Mouse (Mus musculus): ENCODE results near the gene Defb26.

The Defb26 gene

DNA sequence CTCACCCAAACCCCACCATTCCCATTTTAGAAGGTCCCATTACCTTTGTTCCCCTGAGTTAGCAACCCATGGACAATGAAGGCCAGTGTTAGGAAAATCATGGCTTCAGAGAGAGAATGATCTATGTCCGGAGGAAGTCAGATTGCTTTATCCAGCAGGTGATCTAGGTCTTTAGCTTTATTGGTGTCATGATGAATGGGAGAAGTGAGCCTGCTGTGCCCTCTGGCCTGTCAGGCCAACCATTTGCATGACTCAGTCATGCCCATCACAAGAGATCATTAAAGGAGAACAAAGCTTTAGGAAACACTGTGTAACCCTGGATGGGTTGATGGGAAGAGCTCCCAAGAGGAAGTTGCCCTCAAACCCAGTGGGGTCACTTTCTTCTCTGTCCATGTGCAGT lies at the start of gene Defb26:
Gene Defb26, minus strand, starts transcription at position 101 of the 400 bp plus-strand sequence.
- no peak for DNase-seq (ENCODE audit: low read depth, low spot score)

DNA sequence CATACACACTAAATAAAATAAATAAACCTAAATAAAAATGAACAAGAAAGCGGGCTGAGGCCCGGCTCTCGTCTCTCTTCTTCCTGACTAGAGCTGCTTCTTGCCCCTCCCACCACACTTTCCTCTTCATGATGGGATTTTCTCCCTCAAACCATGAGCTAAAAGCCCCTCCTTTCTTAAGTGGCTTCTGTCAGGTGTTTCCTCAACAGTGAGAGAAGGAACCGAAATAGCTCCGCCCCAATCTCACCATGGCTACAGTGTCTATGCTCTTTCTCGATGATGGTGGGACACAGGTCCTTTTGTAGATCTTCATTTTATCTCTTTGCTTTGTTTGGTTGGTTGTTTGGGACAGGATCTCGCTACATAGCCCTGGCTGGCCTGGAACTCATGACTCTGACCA lies 45.2 kb upstream of the Defb26 start:
- DNase-seq (ENCODE audit: low read depth, low spot score): no peak

GRCm38 (mm10) chr2:152553774-152554423 lies 42.4 kb upstream of the Defb26 start:
- DNase-seq (ENCODE audit: low read depth, low spot score): peak; percentile 75

DNA sequence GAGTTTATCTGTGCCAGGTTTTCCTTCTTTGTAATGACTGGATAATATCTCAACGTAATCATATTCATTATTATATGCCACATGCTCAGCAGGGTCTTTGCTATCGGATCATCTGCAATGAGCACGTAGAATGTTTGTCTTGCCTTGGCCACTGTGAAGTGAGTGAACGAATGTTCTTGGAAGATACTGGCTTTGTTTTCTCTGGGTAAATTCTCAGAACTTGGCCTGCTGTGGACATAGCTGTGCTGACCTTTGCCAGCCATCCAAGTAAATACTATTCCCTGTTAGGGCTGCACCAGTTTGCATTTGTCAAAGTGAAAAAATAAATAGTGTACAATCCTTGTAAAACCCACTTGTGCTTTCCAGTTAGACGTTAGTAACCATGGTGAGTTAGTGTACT lies 36.6 kb upstream of the Defb26 start:
- no peak for DNase-seq (ENCODE audit: low read depth, low spot score)

- peak; percentile 83 for DNase-seq (ENCODE audit: low read depth, low spot score)
Measured at GRCm38 (mm10) chr2:152544691-152545090, 33.2 kb upstream of the Defb26 start.

DNA sequence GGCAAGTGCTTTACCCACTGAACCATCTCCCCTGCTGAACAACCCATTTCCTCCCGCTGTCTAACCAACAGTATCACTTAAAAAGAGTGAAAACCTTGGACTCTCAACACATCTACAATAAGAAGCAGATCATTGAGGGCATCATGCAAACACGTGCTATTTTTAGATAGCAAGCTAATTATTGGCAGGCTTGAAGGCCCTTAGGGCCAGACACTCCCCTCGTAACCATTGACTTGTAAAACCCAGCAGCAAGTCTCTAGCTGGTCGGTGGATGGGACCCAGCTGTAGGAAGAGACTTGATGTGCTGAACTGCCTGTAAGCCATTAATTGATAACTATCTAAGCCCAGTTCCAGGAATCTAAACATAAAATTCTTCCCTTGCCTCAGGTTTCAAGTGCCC lies 32.0 kb upstream of the Defb26 start:
- no peak for DNase-seq (ENCODE audit: low read depth, low spot score)

- peak; percentile 36 for DNase-seq (ENCODE audit: low read depth, low spot score)
Measured at GRCm38 (mm10) chr2:152542897-152543296, 31.4 kb upstream of the Defb26 start.

- DNase-seq (ENCODE audit: low read depth, low spot score): no peak
Measured at GRCm38 (mm10) chr2:152541979-152542378, 30.5 kb upstream of the Defb26 start.

DNA sequence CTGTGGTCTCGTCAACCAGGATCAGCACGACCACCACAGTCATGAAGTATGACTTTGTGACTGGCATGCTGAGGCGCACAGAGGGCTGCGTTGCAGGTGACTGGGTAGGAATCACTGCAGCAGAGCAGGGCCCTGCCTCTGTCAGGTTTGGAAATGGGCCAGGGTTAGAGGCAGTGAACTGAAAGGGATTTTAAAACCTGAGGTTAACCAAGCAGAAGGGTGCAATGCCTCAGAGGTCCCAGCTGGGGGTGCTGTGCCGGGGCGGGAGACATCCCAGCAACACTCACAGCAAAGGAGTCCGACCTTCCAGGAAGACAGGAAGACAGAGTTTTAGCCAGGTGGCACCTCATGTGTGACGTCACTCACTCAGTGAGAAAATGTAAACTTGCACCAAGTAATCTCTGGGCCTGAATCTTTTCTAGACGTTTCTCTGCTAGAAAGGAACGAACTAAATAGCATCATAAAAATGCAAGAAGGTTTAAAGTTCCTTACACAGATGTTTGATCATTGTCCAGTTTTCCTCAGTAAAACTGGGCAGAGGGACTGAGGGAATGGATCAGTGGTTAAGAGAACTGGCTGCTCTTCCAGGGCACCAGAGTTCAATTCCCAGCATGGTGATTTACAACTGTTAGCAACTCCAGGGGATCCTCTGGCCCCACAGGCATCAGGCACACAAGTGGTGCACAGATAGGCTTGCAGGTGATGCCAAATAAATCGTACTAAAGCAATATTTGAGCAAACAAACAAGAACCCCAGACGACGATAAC lies 28.6 kb upstream of the Defb26 start, which contains the start of gene Defb29:
Gene Defb29, minus strand, starts transcription at position 155 of the 767 bp plus-strand sequence.
- peak; percentile 76 for DNase-seq (ENCODE audit: low read depth, low spot score)

DNA sequence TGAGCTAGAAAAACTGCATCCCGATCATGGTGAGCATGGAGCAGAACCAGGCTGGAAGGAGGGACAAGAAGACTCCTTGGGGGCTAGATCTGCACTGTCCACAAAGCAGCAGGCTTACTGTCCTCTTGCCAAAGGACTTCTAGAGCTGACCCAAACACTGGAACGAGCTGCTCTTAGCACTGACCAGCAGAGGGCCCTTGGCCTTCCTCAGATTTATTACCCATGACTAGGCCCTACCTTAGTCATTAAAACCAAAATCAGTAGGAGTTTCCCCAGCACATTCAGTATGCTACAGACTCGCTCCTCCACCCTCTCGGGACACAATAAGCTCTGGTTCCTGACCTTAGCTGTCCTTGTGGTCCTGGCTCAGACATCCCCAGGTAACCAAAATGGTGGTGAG lies 6.5 kb upstream of the Defb26 start, which contains the start of gene Defb28:
Gene Defb28, plus strand, starts transcription at position 275 of the 400 bp plus-strand sequence.
- DNase-seq (ENCODE audit: low read depth, low spot score): no peak

DNA sequence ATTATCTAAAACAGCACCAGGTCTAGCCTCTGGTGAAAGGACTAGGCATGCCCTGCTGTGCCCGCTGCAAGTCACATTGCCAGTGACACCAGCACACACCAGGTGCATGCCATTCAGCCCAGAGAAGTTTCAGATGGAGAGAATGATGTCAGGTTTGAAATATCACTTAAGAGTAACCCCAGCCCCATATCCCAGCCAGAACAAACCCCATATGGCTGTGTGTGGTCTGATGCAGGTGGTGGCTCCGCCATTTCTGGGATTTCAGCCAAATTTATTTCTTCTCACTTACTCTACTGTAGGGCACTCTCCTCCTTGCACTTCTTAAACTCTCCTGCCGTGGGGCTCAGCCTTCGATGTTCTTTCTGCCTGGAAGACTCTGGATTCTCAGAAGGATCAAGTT lies 4.6 kb upstream of the Defb26 start:
- DNase-seq (ENCODE audit: low read depth, low spot score): no peak

- no peak for DNase-seq (ENCODE audit: low read depth, low spot score)
Measured at GRCm38 (mm10) chr2:152503950-152504349, 7.5 kb downstream of the Defb26 start.

DNA sequence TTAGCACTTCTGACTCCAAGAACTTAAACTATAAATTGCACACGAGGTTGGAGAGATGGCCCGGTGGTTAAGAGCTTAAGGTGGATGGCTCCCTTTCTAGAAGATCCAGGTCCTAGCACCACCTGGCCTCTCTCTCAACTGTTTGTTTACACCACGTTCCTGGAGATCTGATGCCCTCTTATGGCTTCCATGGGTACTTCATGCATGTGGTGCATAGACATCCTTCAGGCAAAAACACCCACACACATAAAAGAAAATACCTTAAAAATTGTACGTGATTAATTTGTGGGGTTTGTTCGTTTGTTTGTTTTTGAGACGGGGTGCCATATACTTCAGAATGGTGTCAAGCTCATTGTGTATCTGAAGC lies 10.6 kb downstream of the Defb26 start:
- peak; percentile 56 for DNase-seq (ENCODE audit: low read depth, low spot score)

GRCm38 (mm10) chr2:152500204-152500862 lies 11.2 kb downstream of the Defb26 start:
- no peak for DNase-seq (ENCODE audit: low read depth, low spot score)

GRCm38 (mm10) chr2:152498020-152498419 lies 13.5 kb downstream of the Defb26 start:
- DNase-seq (ENCODE audit: low read depth, low spot score): no peak

- peak; percentile 48 for DNase-seq (ENCODE audit: low read depth, low spot score)
Measured at GRCm38 (mm10) chr2:152493151-152493550, 18.3 kb downstream of the Defb26 start.

DNA sequence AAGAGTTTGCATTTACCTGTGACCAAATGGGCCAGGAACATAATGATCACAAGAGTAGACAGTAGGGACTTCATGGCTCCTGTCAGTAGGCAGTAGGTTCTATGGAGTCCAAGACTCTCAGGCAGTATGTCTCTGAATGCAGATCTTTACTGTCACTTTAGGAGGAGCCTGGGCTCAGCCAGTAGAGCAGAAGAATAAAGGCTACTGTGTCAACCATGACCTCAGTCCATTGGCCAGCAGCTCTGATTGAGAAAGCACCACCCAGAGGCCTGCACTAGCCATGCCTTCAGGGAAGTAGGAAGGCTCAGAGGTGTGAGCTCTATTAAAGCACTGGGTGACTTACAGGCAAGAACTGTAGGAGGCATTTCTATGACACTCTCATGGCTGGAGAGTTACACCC lies 21.5 kb downstream of the Defb26 start, which contains the start of gene Defb22:
Gene Defb22, minus strand, starts transcription at position 101 of the 400 bp plus-strand sequence.
- DNase-seq (ENCODE audit: low read depth, low spot score): no peak

- peak; percentile 65 for DNase-seq (ENCODE audit: low read depth, low spot score)
Measured at GRCm38 (mm10) chr2:152487024-152487423, 24.5 kb downstream of the Defb26 start.

- DNase-seq (ENCODE audit: low read depth, low spot score): no peak
Measured at GRCm38 (mm10) chr2:152481726-152482125, 29.8 kb downstream of the Defb26 start.

- no peak for DNase-seq (ENCODE audit: low read depth, low spot score)
Measured at GRCm38 (mm10) chr2:152480881-152481280, 30.6 kb downstream of the Defb26 start.

- no peak for DNase-seq (ENCODE audit: low read depth, low spot score)
Measured at GRCm38 (mm10) chr2:152476763-152477162, 34.7 kb downstream of the Defb26 start, which contains the start of gene Defb20. Defb20 (plus strand) TSS chr2:152477063.

DNA sequence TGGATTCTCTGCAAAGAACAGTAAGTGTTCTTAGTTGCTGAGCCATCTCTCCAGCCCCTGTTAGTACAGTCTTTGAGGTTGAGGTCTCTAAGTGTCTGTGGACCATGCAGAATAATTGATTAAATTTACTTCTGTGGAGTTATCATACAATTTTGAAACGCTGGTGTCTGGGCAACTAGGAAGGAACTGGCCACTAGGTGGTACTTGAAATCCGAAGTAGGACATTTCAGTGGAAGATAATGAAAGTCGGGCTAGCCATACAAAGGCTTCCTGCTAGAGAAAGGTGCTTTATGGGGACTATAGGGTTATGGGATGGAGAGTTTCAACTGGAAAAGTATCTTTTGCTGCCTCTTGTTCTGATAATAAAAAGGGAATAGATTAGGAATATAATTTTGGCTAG lies 39.1 kb downstream of the Defb26 start:
- no peak for DNase-seq (ENCODE audit: low read depth, low spot score)

Measured in ES-CJ7 (cell line).